Mouse (Mus musculus) c-Kit-positive CD71-negative TER-119-negative erythroid progenitor cells, embryonic 14.5 days (primary cell): ENCODE measurements around the gene Aass.

Experiments
- DNase-seq: peaks from one replicate; pipeline ENCODE4 v3.0.0-alpha.2; 2013; ENCODE audit warnings: low read depth

The Aass gene

GRCm38 (mm10) chr6:23055734-23056133, 77.1 kb downstream of the Aass start:
- DNase-seq, result no peak

GRCm38 (mm10) chr6:23048836-23049235, 84.0 kb downstream of the Aass start:
- no peak for DNase-seq

DNA sequence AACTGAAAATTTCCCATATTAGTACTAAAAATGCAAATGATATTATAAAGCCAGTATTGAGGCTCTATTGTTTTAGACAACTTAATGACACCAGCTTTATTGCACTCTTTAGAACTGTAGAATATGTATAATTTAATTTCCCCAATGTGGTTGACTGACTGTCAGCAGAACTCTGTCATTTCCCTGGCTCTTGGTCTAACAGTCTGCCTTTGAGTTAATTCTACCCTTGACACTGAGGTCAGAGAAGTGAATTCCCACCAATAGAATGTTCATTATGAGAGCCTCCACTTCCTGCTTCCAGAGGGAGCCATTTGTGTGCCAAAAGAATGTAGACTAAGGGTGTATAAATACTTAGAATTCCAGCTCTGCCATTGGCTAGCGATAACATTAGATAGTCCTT, 104.5 kb downstream of the Aass start:
- DNase-seq, result no peak
